Mouse (Mus musculus): ENCODE measurements around the gene Pou2f3. TPM values are rescaled to one million over a fixed set of nuclear protein-coding genes. Genes with fewer than 3 reads are reported as not detected.

The Pou2f3 gene
- total and polyA plus RNA-seq, 3 experiments: not detected

DNA sequence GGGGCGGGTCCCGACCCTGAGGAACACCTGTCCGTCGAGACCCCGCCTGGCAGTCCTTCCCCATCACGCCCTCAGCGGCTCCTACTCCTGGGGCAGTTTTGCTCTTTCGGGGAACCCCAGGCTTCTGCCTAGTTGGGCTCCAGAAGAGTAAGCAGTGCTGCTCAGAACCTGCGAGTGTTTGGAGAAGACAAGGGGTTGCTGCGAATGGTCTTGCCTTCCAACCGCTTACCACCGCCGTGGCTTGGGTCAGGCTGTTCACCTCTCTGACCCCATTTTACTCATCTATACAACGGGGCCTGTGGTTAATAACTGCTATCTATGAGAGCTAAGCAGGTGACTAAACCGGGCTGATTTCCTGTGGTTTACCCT lies 4.2 kb downstream of the Pou2f3 start:
- no peaks in the 10 kb centered on the region for H3K4me1 ChIP-seq (ENCODE audit: control insufficient read depth in 1 of 2, insufficient read depth in 2 of 2, low read length in 2 of 2)
- H3K36me3 ChIP-seq (ENCODE audit: control insufficient read depth in 1 of 2, insufficient read depth in 2 of 2, low read length in 2 of 2): no peaks in the 10 kb centered on the region
- H3K79me2 ChIP-seq (ENCODE audit: control insufficient read depth, insufficient read depth, low read length, poor library complexity): no peaks in the 10 kb centered on the region
- H3K4me3 ChIP-seq (ENCODE audit: control insufficient read depth in 1 of 2, insufficient read depth in 1 of 2, low read depth in 2 of 2, low read length in 2 of 2): no peak overlapping the region
- H3K27ac ChIP-seq (ENCODE audit: control insufficient read depth, low read depth, low read length): no peak overlapping the region
- H3K9ac ChIP-seq (ENCODE audit: control insufficient read depth, low read depth, low read length, poor library complexity, severe bottlenecking): no peak overlapping the region
- DNase-seq (ENCODE audit: low read depth, low spot score): no peak
- no peaks in the 10 kb centered on the region for H3K9me3 ChIP-seq (replicated peaks; ENCODE audit: insufficient read depth, low read length)
- peaks cover 0 to 4% of the 10 kb centered on the region in 2 experiments; a peak in 2 of 4 replicates for H3K27me3 ChIP-seq (ENCODE audit: control insufficient read depth in 1 of 2, insufficient read depth in 2 of 2, low read length in 2 of 2)
- TF ChIP-seq SIN3A (IDR thresholded peaks at IDR 0.05; ENCODE audit: low read length): no peak
- TF ChIP-seq MYB (IDR thresholded peaks at IDR 0.05; ENCODE audit: low read depth, low read length): no peak
- no peak for TF ChIP-seq SMC3 (IDR thresholded peaks at IDR 0.05; ENCODE audit: low read depth, low read length)
- no peak for TF ChIP-seq POLR2AphosphoS2 (IDR thresholded peaks at IDR 0.05; ENCODE audit: low read length)
- no peak for TF ChIP-seq MXI1 (IDR thresholded peaks at IDR 0.05; ENCODE audit: low read depth, low read length)
- no peak for TF ChIP-seq TAL1 (IDR thresholded peaks at IDR 0.05; ENCODE audit: low read length)
- TF ChIP-seq POLR2AphosphoS5 (IDR thresholded peaks at IDR 0.05; ENCODE audit: borderline replicate concordance, low read depth, low read length): no peak
- no peak for TF ChIP-seq MYC (IDR thresholded peaks at IDR 0.05; ENCODE audit: low read depth, low read length)
- no peak for TF ChIP-seq RCOR1 (IDR thresholded peaks at IDR 0.05; ENCODE audit: low read depth, low read length)
- TF ChIP-seq CHD1 (IDR thresholded peaks at IDR 0.05; ENCODE audit: low read depth, low read length): no peak
- no peak for TF ChIP-seq KAT2A (conservative IDR thresholded peaks at IDR 0.05; ENCODE audit: low read depth, low read length)
- no peak for TF ChIP-seq USF2 (IDR thresholded peaks at IDR 0.05; ENCODE audit: borderline replicate concordance in 1 of 2, insufficient read depth in 1 of 2, low read depth in 1 of 2, low read length in 2 of 2)
- TF ChIP-seq CHD2 (IDR thresholded peaks at IDR 0.05; ENCODE audit: low read length): no peak
- no peak for TF ChIP-seq MAFK (IDR thresholded peaks at IDR 0.05; ENCODE audit: borderline replicate concordance, low read depth, low read length)
- TF ChIP-seq USF1 (IDR thresholded peaks at IDR 0.05; ENCODE audit: low read depth, low read length): no peak
- no peak for TF ChIP-seq NRF1 (IDR thresholded peaks at IDR 0.05; ENCODE audit: insufficient read depth, low read depth, low read length, poor library complexity, severe bottlenecking)
- no peak for TF ChIP-seq NELFE (IDR thresholded peaks at IDR 0.05; ENCODE audit: low read depth, low read length)
- TF ChIP-seq TCF12 (IDR thresholded peaks at IDR 0.05; ENCODE audit: low read depth, low read length): no peak

GRCm38 (mm10) chr9:43205343-43206021 lies 4.7 kb downstream of the Pou2f3 start:
- peaks cover 0 to 4% of the 10 kb centered on the region in 2 experiments; a peak in 2 of 4 replicates for H3K27me3 ChIP-seq (ENCODE audit: control insufficient read depth in 1 of 2, insufficient read depth in 2 of 2, low read length in 2 of 2)
- H3K9me3 ChIP-seq (replicated peaks; ENCODE audit: insufficient read depth, low read length): no peaks in the 10 kb centered on the region
- H3K9ac ChIP-seq (ENCODE audit: control insufficient read depth, low read depth, low read length, poor library complexity, severe bottlenecking): no peak overlapping the region
- H3K4me3 ChIP-seq (ENCODE audit: control insufficient read depth in 1 of 2, insufficient read depth in 1 of 2, low read depth in 2 of 2, low read length in 2 of 2): no peak overlapping the region
- TF ChIP-seq MAFK (IDR thresholded peaks at IDR 0.05; ENCODE audit: borderline replicate concordance, low read depth, low read length): no peak
- TF ChIP-seq CTCF (IDR thresholded peaks at IDR 0.05 in 2 of 3, conservative IDR thresholded peaks at IDR 0.05 in 1 of 3; ENCODE audit: control insufficient read depth in 1 of 3, insufficient read depth in 1 of 3, low read depth in 2 of 3, low read length in 3 of 3, poor library complexity in 1 of 3, severe bottlenecking in 1 of 3): 0 out of 6 replicates have a peak, but pooled peaks of 1 of the 3 experiments have one; percentile 26
- H3K4me1 ChIP-seq (ENCODE audit: control insufficient read depth in 1 of 2, insufficient read depth in 2 of 2, low read length in 2 of 2): no peaks in the 10 kb centered on the region
- H3K36me3 ChIP-seq (ENCODE audit: control insufficient read depth in 1 of 2, insufficient read depth in 2 of 2, low read length in 2 of 2): no peaks in the 10 kb centered on the region
- H3K27ac ChIP-seq (ENCODE audit: control insufficient read depth, low read depth, low read length): no peak overlapping the region
- no peaks in the 10 kb centered on the region for H3K79me2 ChIP-seq (ENCODE audit: control insufficient read depth, insufficient read depth, low read length, poor library complexity)
- DNase-seq (ENCODE audit: low read depth, low spot score): no peak

Measured in MEL (cell line).